Mouse (Mus musculus): ENCODE data around the gene Thap8.

The Thap8 gene

DNA sequence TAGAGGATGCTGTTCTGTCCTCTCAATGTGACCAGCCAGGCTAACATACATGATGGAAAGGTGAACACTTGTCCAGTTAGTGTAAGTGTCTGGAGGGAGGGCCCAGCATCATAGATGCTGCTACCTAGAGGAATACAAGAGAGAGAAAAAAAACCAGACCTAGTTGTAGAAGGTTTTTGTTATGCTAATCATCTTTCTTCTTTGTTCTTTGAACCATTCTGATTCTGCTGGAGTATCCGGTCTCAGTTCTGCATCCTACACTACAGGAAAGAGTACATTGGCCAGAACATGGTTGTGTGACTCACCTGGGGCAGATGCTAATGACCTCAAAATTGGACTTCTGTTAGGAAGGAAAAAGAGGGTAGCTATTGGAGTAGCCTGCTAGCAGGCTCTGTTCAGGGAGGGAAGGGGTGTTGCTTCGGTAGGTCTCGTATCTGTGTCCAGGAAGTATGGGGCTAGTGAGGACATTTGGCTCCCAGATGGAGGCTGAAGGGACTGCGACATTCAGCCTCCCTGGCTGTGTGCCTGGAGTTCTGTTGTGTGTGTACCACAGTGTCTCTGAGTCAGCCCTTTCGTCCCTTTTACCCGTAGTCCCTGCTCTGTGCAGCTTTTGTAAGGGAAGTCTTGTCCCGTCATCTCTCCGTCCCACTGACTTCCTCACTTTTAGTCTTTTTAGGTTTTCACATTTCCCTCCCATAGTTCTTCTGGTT is 7.0 kb downstream of the Thap8 start:
- DNase-seq, result peak; percentile 57

DNA sequence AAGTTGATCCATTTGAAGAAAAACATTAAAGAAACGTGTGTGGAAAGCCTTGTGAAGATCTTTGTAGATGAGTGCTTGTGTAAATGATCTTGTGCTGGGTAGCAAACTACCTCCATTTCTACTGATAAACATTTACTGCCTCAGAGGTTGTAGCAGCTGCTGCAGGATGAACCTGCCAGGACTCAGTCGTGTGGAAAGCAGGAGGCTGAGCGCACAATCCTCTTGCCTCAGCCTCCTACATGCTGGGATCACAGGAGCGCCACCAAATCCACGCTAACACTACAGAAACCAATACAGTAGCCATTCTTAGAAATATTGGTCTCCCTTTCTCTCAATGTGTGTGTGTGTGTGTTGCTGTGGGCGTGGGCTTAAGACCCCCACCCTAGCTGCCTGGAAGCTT is 8.2 kb downstream of the Thap8 start:
- DNase-seq, result no peak

DNA sequence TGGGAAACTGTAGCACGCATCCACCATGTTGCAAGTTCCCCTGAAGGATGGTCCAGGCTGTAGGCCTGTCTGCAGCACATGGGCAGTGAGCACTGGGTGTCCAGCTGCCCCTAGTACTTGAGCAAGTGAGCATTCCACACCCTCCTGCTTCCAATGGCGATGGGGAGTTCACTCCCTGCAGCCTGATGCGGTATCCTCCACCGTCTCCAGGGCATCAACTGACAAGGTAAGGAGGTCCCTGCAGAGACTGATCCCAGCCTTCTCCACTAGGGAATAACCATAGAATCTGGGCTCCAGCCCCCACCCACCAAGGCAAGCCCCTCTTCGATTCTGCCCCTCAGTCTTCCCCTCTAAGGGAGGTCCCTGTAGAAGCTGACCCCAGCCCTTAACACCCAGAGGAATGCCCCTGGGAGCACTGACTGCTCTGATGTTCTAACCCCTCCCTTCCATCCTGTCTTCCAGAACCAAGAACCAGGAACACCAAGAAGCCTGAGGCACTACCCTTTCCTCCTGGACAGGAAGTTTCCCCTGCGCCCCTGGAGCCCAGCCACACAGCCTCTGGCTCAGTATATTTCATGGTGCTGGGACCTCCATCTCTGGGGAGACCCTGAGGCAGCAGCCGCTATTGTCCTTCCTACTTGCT is 9.3 kb downstream of the Thap8 start:
- DNase-seq, result no peak

DNA sequence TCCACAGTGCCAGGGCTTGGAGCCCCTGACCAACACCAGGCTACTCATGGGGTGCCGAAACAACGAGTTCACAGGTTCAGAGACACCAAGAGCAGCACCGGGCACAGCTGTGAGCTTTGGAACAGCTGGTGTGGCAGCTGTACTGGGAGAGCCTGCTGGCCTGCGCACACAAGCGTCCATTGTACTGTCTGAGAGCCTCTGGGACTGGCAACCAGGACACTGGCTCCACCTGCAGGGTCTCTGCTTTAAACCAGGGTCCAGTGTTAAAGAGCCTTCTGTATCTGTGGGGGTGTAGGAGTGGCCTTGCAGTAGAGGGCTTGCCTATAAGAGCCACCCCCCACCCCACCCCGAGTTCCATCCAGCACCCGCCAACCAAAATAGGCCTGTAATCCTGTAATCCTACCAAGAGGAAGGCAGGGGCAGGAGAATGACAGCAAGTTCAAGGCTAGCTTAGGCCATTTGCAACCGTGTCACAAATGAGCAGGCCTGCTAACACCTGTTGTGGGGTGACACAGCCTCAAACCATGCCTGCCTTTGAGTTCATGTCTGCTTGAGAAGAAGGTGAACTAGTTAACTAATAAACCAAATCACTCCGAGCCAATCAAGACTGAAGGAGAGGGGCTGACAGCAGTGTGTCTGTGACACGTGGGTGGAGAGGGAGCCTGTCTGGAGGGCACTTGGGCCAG is 10.0 kb downstream of the Thap8 start:
- no peak for DNase-seq

DNA sequence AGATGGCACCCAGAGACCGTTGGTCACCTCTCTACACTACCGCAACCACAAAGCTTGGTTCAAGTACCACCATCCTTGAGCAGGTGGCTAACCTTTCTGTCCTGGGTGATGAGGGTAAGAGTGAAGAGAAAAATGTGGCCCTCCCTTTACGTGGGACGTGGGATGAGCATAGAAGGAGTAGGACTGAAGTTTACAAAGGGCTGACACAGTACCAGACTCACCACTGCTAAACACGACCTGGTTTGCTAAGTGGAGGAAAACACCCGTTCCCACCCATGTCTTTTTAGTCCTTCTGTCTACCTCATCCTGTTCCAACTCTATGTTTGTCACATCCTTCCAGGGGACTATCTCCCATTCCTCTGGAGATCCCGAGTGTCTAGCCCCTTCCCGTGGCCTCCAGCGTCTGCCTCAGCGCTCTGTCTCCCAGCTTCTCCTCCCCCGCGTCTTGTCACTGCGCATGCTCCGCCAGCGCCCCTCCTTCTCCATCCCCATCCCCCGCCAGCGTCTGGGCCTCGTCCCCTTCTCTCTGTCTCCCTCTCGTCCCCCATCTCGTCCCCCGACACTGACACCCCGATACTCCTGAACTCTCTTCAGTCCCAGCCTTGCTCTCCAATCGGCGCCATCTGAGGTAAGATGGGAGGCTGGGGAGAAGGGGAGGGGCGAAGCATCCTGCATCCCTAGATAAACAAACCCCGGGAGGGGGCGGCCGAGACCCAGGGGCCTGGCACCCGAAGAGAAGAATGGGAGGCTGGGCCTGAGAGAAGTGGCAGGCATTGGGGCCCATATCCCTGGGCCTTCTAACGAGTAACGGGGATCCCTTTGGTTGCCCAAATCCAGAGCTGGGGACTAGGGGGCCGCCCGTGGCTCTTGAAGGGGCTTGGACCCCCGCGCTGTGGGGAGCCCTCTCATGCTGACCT is 11.6 kb downstream of the Thap8 start, which contains the start of gene Clip3:
TSS of gene Clip3 (plus strand) at position 514 of the 917 bp plus-strand sequence.
- peak; percentile 73 for DNase-seq

DNA sequence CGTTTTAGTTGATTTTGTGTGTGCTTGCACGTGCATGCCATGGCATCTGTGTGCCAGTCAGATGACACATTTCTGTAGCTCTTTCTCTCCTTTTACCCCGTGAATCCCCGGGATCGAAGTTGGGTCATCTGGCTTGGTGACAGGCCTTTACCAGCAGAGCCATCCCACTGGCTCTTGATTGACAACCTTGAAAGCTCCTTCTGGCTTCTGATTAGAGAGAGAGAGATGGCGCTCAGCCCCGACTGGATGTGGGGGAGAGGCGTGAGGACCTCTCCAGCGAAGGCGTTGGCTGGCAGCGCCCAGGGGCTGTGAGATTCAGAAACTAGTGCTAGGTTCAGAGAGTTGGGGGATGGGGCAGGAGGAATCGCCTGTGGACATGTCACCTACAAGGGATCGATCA is 13.9 kb downstream of the Thap8 start:
- no peak for DNase-seq

DNA sequence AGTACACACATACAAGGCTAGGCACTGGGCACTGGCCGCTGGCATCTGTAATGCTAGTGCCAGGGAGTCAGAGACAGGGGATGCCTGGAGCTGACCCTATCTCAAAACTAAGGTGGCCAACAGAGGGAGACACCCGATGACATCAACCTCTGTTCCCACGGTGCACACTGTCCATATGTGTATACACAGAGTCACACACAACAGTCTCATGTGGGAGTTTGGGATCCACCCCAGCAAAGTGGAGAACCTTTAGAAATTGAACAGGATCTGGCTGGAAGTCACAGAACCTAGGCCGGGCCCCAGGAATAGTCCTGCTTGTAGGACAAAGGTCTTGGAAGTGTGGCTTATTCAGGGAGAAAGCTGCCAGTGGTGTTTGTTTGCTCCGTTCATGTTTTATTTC is 14.4 kb downstream of the Thap8 start:
- DNase-seq, result no peak

DNA sequence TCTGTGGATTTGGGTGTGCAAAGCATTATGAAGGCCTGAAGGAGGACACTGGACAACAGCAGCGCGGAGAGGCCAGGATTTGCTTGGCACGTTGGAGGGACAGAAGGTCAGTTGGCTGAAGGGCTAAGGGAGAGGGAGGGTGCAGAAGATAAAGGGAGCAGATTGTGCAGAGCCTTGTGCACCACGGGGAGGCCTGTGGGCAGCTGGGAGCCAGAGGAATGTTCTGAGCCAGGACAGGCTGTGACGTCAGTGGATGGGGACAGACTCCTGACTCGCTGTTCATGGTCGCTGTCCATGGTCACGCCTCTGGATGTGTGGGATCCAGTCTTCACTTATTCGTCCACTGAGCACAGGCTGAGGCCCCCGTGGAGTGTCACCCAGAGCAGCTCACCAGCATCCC is 15.2 kb downstream of the Thap8 start:
- DNase-seq, result peak; percentile 47

DNA sequence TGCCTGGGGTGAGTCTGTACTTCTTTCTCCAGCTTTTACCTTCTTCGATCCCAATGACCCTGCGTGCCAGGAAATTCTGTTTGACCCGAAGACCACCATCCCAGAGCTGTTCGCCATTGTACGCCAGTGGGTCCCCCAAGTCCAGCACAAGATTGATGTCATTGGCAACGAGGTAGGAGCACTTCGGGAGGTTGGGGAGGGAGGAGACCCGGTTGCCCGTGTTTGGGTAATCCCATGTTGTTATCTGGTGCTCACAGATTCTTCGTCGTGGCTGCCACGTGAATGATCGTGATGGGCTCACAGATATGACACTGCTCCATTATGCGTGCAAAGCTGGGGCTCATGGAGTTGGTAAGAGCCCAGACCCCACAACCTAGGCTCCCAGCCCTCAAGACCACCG is 16.9 kb downstream of the Thap8 start:
- DNase-seq, result no peak

DNA sequence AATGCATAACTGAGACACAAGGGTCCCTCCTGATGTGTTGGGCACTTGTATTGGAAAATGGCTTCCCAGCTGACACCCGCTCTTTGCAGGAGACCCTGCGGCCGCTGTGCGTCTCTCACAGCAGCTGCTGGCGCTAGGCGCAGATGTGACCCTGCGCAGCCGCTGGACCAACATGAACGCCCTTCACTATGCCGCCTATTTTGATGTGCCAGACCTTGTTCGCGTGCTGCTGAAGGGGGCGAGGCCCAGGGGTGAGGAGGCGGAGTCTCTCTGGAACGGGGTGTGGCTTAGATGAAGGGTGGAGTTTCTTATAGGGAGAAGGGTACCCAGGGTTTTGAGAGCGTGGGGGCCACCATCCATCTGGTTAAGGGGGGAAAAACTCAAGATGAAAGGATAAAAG is 17.4 kb downstream of the Thap8 start:
- no peak for DNase-seq

DNA sequence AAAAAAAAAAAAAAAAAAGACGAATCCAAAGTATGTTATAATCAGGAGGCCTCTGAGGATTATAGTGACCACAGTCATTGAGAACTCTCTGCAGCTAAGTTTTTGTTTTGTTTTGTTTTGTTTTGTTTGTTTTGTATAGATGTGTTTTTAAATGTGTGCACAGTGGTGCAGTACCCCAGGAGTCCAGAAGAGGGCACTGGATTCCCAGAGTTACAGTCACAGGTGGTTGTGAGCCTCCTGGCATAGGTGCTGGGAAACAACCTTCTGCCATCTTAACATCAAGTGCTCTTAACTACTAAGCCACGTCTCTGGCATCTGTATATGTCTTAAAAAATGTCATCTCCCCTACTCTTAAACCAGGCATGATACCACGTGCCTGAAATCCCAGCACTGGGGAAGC is 21.0 kb downstream of the Thap8 start:
- no peak for DNase-seq

DNA sequence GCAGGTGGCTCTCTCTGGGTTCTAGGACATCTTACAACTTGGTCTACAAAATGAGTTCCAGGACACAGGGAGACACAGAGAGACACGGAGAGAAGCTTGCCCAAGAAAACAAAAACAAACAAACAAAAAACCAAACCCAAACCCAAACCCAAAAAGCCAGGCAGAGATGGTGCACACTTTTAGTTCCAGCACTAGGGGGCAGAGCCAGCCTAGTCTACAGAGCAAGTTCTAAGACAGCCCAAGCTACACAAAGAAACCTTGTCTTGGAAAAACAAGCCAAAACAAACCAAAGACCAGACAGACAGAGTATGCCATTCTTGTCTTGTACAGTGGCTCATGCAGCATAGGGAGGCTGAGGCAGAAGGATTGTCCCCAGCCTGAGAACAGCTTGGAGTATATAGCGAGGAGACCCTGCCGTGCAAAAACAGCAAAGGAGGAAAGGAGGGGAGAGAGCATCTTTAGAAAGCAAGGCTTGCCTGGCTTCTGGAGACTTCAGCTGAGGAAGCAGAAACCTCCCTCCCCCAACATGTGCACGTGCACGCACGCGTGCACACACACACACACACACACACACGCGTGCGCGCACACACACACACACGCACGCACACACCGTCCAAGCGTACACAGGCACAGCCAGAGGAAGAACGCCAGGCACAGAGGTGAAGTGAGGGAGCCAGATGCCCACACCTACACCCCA is 26.3 kb downstream of the Thap8 start:
- DNase-seq, result no peak

DNA sequence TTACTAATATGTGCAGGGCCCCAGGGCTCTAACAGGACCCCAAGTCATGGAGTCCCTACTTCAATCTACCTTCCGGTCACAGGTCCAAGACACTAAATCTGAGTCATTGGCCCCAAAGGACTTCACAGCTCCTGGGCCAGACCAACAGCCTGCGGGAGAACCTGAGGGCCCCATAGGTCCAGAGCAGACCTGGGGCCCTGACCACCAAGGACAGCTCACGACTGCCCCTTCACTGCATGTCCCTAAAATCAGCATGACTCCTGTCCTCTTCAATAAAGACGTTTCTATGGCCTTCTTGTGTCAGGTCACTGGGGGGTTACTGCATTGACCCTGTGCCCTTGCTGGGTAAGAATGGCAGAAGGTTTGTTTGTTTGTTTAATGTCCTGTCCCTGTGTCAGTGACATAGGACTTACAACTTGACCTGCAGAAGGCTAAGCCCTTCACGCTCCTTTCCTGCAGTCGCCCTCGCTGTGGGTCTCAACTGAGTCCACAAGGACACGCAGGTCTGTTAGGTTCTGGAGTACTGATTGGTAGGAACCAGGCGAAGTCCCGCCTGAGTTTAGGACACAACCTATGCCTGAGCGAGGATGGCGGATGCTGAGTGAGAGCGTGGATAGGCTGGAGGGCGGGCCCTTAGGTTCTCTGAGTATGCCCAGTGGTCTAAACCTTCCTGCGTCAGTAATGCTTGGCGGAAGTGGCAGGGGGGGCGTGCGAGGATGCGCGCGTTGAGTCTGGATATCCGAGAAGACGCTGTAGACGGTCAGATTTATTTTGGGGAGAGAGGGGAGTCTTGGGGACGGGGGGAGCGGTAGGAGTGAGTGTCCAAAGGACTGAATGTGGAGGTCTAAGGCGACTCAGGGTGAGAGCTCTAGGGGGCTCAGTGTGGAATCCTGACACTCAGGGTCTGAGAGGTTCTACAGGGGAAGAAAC is 28.4 kb downstream of the Thap8 start, which contains the start of gene Alkbh6:
TSS of gene Alkbh6 (plus strand) at position 642 of the 930 bp plus-strand sequence.
- DNase-seq, result peak; percentile 97

DNA sequence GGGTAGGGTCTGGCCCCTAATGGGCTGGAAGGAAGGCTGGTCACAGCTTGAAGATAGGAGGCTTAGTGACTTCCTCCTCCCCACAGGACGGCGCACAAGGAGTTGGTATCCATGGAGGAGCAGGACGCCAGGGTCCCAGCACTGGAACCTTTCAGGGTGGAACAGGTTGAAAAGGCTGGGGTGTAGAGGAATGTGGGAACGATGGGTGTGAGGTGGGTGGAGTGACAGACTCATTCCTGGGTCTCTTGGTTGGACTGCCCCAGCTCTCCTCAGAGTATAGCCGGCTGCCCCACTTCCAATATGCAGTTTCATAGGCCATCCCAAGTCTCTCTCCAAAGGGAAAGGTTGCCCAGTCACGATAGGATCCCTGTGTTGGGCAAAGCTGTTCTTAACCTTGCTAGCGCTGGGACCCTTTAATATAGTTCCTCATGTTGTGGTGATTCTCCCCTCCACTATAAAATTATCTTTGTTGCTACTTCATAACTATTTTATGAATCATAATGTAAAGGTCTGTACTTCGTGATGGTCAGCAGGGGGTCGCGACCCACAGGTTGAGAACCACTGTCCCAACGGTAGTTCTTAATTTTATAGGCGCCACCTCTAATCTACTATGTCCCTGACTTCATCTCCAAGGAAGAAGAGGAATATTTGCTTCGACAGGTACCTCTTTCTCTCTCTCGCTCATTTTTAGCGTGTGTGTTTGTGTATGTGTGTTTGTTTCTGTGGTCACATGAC is 29.7 kb downstream of the Thap8 start:
- DNase-seq, result no peak

DNA sequence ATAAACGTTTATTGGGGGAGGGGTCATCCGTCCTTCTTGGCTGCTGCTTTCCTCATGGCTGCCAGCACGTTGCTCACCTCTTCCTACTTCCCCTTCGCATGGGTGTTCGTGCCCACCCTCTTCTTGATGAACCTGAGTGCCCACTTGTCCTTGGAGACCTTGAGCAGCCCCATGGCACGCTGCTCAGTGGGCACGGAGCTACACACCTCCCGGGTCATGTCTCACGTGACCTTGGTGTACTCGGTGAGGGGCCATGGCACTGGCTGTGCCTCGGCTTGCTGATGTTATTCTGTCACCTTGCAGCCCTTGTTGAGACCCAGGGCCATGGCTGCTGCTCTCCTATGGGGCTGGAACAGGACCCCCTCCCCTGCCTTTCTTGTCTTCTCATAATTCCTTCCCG is 30.2 kb downstream of the Thap8 start:
- DNase-seq, result no peak

DNA sequence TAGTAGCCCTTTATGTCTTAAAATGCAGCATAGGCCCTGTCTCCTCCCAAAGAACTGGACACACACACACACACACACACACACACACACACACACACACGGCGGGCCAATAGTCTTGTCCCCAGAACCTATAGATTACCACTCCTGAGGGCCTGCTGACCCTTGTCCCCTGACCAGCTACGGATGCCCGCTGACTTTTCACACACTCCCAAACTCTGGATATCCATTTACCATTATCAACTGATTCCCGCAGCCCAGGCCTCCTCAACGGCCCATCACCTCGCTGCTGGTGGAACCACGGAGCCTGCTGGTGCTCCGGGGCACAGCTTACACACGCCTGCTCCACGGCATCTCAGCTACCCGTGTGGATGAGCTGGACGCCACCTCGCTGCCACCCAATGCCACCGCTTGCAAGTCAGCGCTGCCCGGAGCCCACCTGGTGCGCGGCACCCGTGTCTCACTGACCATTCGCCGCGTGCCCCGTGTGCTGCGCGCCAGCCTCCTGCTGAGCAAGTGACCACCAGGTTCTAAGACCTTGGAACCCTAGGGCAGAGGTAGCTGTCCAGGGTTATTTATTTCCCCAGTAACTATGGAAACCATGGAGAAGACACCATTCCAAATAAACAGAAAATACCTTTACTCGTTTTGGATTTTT is 33.9 kb downstream of the Thap8 start:
- DNase-seq, result peak; percentile 77

DNA sequence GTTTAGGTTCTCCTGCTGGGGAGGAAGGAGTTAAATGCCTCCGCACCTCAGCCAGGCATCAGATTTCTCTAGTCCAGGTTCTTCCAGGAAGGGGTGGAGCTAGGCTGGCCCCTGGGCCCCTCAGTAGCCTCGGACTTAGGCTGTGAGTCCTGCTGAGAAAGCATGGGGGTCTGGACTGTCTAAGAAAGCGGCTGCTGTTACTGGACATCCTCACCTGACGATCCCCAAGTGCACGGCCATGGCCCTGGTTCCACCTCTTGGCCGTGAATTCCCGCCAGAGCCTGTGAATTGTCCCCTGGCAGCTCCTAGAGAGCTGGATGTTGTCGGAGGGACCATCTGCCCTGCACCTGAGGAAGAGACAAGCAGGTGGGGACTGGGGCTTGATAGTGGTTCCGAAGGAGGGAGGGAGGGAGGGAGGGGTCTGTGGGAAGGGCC is 34.8 kb downstream of the Thap8 start, which contains the start of gene Syne4:
TSS of gene Syne4 (plus strand) at position 87 of the 435 bp plus-strand sequence.
- DNase-seq, result peak; percentile 56

DNA sequence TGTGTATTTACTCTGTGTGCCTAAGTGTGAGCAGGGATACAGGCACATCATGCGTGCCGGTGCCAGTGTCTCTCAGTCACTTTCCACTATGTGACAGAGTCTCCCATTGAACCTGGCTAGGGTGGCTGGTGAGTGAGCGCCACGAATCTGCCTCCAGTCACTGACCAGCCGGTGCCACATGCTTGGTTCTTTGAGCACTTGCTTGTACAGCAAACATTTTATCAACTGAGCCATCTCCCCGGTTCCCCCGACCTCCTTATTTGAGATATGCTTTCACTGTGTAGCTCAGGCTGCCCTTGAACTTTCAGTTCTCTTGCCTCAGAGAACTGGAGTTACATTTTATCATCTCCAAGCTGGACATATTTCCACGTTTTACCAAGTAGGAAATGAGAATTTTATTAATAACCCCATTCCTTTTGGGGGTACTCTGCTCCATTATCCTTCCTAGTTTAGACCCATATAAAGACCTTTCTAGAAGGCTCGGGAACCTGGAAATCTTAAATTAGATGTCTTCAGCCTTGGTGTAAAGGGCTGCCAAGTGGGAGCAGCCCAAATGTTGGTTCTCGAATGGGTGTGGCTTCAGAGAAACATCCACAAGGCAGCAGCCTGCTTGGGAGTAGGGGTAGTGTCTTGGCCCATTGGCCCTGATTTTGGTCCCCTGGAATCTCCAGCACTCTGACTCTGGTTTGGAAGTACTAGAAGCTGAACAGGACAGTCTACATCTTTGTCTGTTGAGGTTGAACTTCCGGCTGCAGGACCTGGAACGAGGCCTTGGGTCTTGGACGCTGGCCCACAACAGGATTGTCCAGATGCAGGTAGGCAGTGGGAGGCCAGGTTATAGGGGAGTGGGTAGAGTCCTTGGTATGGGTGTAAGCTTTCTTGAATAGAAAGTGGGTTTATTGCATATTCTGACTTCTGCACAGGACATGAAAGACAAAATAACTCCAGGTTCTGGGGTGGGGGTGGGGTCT is 36.0 kb downstream of the Thap8 start:
- no peak for DNase-seq

All from kidney, postnatal 14 days (tissue).